Mouse (Mus musculus) hindlimb bud, embryonic 11.5 days (tissue): ENCODE data around the gene Ehbp1.

ENCODE experiments used
- DNase-seq: peaks from one replicate; pipeline ENCODE4 v3.0.0-alpha.2; 2012; ENCODE audit warnings: low read depth, low spot score; ENCODE audit errors: extremely low spot score

Gene Ehbp1

GRCm38 (mm10) chr11:22199881-22200280 lies 142.2 kb downstream of the Ehbp1 start:
- no peak for DNase-seq

GRCm38 (mm10) chr11:22198406-22198805 lies 143.7 kb downstream of the Ehbp1 start:
- no peak for DNase-seq

- DNase-seq = no peak
Measured at GRCm38 (mm10) chr11:22197935-22198334, 144.2 kb downstream of the Ehbp1 start.

GRCm38 (mm10) chr11:22196776-22197175 lies 145.3 kb downstream of the Ehbp1 start:
- DNase-seq = no peak

- DNase-seq = no peak
Measured at GRCm38 (mm10) chr11:22194607-22195006, 147.5 kb downstream of the Ehbp1 start.

GRCm38 (mm10) chr11:22190576-22190975 lies 151.5 kb downstream of the Ehbp1 start:
- no peak for DNase-seq

GRCm38 (mm10) chr11:22189970-22190369 lies 152.1 kb downstream of the Ehbp1 start:
- DNase-seq = no peak

GRCm38 (mm10) chr11:22181530-22182501 lies 160.3 kb downstream of the Ehbp1 start:
- DNase-seq = no peak

- no peak for DNase-seq
Measured at GRCm38 (mm10) chr11:22180146-22180545, 161.9 kb downstream of the Ehbp1 start.

GRCm38 (mm10) chr11:22178569-22178968 lies 163.5 kb downstream of the Ehbp1 start:
- DNase-seq = no peak

- DNase-seq = no peak
Measured at GRCm38 (mm10) chr11:22174311-22174710, 167.8 kb downstream of the Ehbp1 start.

GRCm38 (mm10) chr11:22170962-22171638 lies 171.0 kb downstream of the Ehbp1 start:
- no peak for DNase-seq

GRCm38 (mm10) chr11:22157882-22158281 lies 184.2 kb downstream of the Ehbp1 start:
- no peak for DNase-seq

- no peak for DNase-seq
Measured at GRCm38 (mm10) chr11:22156182-22156581, 185.9 kb downstream of the Ehbp1 start.

- DNase-seq = no peak
Measured at GRCm38 (mm10) chr11:22155366-22156095, 186.6 kb downstream of the Ehbp1 start.

- no peak for DNase-seq
Measured at GRCm38 (mm10) chr11:22154501-22155294, 187.4 kb downstream of the Ehbp1 start.

- DNase-seq = no peak
Measured at GRCm38 (mm10) chr11:22140737-22141136, 201.4 kb downstream of the Ehbp1 start.

- DNase-seq = no peak
Measured at GRCm38 (mm10) chr11:22138466-22138865, 203.6 kb downstream of the Ehbp1 start.

- DNase-seq = no peak
Measured at GRCm38 (mm10) chr11:22125188-22125587, 216.9 kb downstream of the Ehbp1 start.

GRCm38 (mm10) chr11:22118853-22119252 lies 223.2 kb downstream of the Ehbp1 start:
- no peak for DNase-seq

GRCm38 (mm10) chr11:22112161-22112560 lies 229.9 kb downstream of the Ehbp1 start:
- DNase-seq = no peak
